Mouse (Mus musculus): Measurements from ENCODE around the gene B3glct.

The B3glct gene

DNA sequence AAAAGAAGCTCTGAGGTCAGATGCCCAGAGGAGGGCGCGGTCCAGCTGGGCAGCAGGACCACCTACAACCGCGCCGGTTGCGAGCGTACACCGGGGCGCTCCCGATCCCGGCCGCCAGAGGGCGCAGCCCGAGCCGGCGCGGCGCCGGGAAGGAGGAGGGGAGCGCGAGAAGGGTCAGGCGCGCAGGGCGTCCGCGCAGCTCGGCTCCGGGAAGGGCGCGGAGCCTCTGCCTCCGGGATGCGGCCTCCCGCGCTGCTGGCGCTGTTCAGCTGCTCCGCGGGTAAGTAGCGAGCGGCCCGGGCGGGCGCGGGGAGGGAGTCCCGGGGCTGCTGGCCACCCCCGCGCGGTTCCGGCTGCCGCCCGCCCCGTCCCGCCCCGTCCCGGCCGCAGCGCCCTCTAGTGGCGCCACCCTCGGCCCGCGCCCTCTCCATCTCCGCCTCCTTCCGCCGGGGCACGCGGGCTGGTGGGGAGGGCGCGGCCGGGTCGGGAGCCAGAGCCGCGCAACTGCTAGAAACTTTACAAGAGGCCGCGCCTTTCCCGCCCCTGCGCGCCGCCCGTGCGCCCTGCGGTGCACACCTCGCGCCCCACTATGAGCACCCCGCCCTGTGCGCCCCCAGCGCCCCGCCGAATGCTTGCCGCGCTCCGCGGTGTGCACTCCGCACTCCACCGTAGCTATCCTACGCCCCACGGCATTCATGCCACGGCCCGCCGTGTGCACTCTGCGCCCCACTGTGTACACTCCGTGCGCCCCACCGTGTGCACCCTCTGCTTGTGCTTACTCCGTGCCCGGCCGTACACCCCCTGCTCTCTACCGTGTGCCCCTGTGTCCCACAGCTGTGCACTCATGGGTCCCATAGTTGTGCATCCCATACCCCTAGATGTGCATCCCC, at the start of gene B3glct:
B3glct (plus strand) TSS at position 131 of the 890 bp plus-strand sequence.
- DNase-seq, result peak; percentile 76

DNA sequence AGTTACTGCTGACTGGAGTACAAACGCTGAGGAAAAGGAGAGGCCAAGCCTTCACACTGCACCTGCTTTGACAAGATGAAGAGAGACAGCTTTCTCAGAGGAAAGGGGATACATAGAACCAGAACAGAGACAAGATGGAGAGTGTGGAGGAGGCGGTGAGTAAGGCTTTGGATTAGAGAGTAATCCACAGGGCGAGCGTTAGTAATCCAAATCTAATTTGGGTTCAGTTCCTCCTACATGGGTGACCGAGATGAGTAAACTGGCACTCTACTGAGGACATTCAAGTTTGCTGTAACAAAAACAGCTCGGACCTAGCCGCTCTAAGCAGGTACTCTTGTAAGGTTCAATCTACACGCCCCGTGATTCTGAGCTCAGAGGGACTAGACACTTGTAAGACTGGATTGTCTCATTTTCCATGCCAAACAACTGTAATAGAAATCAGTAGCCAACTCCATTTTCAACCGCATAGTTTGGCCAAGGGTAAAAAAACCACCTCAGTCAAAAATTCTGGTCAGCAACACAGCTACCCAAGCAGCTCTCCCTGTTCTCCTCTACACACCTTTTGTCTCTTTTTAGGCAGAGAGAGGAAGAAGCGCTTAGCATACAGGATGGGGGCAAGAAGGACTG, 43.5 kb upstream of the B3glct start:
- no peak for DNase-seq

DNA sequence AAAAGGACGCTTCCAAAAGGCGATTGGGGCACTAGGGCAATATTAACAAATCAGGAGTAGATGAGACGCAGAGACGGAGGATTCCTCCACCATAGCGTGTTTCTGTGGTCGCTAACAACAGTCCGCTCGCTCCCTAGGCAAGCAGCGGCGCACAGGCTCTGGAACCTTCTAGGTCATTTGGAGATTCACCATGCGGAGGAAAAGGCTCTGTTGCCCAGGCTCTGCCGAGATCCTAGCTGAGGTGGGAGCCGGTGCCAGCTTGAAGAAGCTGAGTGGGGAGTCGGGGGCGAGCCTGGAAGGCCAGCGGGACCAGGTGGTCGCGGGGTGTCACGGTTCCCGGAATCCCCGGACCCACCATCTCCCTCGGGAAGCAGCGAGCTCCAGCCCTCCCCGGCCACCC, 42.5 kb upstream of the B3glct start:
- DNase-seq, result peak; percentile 42

DNA sequence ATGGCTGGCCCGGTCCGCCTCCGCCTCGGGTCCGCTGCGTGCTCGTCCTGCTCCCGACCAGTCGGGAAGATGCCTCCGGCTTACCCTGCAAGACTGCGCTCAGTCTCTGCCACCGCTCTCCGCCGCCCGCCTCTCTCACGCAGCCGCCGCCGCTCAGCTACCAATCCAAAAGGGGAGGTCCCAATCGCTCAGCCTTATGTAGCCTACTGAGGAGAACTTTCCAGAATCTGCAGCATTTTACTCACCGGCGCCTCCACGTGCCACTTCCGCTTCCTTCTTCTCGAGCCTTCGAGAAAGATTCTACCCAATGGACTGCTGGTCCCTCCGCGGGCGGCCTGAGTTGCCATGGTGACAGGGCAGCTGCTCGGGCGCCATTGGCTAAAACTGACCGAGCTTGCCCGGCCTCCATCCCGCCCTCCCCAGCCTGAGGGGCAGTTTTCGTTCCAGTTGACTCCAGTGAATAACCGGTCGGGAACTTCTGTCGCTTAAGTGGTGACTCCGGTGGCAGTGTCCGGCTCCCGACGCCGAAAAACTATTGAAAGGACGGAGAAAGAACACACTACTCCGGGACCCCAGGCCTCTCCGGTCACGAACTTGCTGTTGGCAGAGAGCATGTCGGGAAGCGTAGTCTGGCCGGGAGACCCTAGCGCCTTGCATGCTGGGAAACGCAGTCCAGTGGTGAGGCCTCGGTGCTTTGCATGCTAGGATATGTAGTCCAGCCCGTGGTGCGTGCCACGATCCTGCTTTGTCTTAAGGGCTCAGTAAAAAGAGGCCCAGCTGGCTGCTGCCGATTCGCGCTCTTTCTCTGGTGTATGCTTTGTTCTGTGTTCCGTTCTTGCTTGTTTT, 41.7 kb upstream of the B3glct start, which contains the start of gene Hsph1:
Hsph1 (minus strand) TSS at position 302 of the 846 bp plus-strand sequence.
- DNase-seq, result peak; percentile 99

DNA sequence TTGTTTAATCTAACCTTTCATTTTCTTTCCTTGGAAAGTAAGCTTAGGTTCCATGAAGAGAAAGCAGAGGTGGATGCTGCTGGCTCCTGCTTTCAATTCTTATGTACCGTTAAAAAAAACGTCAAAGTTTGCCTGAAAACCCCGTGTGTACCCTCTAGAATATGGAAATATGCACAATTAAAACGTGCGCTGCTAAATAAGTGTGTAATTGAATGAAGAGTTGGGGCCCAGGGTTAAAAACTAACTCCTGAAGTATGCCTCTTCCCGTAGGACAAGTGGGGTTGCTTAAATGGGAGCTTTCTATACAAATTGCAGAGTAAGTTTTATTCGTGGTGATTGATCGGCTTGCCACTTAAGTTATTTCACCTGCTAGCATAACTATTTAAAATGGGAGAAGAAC, 40.7 kb upstream of the B3glct start:
- no peak for DNase-seq

DNA sequence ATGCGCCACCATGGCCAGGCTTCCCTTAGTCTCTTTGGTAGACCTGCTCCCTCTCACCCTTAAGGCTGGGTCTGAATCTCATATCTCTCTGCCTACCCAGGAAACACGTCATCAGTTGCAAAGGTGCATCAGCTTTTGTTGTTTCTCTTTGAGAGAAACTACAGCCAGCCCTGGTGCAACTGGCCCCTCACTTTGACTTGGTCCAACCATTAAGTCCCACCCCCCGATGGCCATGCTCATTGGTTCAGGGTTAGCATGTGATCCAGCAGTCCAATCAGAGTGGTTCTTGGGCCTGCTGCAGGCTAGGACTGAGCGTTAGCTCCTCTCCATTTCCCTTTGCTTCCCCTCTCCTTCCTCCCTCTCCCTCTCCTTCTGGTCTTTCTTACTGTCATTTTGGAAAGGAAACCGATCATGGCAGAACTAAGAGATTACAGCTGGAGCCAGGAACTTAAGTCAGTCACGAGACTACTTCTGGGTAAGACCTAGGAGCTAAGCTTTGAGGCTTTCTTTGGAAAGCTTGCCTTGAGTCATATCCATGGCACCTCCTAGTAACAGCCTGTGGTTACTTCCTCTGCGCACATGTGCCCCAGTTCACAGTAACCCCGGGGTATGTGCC, 36.6 kb upstream of the B3glct start:
- DNase-seq, result no peak

DNA sequence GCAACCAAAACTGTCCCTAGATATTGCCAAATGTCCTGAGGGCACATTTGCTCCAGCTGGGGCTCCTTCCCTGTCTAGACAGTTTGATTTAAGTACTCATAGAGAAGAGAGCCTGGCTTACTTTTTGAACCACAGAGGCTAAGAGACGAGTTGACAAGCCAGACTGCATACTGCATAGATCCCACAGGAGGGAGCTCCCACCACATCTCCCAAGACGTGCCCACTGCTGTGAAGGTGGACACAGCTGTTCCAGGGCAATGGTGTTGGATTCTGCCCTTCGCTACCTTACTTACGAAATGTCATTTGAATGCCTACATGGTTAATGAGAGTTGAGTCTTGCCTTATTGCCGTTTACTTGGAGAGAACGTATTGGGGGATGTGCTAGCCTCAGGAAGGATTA, 35.7 kb upstream of the B3glct start:
- DNase-seq, result no peak

DNA sequence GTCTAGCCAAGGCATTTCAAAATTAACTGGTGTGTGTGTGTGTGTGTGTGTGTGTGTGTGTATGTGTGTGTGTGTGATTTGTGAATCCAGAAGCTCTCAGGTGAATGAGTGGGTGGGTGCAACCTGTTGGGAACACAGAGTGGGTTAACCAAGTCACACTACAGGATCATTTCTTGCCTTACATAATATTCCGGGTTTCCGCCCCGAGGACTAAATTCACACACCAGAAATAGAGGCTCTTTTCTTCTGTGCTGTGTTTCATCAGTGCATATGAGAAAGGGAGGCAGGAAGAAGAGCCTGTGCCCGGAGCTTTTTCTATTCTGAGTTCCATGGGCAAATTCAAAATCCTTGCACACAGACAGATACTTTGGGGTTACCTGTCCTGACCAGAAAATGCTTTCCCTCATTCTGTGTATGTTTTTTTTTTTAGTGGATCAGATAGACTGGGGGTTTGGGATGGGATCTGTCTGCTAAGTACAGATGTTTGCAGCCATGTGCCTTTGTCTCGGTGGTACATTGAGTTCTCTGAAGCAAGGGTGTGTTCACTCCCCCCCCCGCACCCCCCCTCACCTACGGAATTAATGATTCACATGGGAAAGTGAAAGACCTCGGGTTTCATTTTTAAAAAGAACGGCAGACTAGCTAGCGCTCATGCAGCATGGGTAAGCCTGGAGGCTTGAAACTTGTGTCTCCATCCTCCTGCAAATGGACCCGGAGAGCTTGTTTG, 35.1 kb upstream of the B3glct start:
- DNase-seq, result no peak

DNA sequence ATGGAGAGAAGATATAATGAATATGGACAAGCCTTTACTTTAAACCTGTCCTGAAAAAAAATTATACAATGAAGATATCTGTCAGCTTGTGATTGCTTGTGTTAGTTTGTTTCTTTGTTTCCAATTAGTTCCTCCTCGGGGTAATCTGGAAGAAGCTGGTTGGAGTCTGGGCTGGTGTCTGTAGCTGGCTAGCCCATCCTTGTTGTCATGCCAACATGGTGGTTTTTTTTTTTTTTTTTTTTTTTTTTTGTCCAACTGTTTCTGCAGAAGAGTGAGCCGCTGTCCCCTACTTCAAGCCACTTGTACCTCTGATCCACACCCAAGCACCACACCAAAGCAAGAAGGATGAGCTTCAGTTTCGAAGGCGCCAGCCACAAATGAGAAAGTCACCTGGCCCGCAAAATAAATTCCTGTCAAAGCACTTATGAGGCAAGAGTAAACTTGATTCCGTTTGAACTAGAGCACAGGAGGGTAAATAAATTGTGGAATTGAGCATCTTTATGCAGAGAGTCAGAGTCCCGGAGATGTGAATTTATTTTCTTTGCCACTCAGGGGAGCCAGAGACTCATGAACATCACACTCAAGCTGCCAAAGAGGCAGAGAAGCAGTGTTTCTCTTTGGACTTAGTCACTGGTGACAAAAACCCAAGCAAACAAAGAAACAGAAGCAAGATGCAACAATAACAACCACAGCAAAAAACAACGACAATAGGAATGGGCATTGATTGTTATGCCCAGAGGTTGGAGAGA, 30.5 kb upstream of the B3glct start:
- DNase-seq, result no peak

DNA sequence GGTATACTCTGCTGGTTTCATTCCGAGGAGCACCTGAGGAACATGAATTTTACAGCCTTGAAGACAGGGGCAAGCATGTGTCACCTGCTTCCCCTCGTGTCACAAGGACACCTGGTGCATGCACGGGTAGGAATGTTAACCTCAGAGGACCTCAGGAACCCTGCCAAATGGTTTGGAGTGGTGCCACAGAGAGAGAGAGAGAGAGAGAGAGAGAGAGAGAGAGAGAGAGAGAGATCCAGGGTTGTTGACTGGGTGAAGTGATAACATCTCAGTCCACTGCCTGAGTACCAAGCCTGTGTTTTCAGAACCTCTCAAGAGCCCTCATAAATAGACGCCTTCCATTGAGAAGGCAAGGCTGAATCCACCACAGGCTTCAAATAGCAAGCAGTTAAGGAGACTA, 29.8 kb upstream of the B3glct start:
- peak; percentile 33 for DNase-seq

DNA sequence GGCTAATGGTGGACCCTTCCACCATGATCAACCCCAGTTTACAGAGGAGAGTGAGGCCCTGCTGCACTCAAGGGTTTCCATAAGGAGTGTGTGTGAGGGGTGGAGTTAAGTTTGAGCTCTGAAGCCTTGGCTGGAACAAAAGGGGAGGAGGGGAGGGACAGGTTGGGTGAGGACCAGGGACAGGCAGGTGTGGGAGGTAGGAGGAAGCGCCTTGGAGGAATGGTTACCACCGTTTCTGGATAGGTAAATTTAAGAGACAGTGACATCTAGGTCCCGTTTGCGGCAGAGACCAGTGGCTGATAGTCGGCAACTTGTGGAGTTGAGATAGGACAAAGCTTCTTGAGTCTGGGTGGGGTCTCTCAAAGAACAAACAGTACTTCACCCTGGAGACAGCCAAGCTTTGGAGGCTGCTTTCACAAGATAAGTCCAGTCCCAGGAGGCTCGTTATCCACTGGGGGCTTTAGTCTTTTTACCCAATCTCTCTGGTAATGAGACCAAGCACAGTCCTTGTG, 29.1 kb upstream of the B3glct start:
- DNase-seq, result no peak

DNA sequence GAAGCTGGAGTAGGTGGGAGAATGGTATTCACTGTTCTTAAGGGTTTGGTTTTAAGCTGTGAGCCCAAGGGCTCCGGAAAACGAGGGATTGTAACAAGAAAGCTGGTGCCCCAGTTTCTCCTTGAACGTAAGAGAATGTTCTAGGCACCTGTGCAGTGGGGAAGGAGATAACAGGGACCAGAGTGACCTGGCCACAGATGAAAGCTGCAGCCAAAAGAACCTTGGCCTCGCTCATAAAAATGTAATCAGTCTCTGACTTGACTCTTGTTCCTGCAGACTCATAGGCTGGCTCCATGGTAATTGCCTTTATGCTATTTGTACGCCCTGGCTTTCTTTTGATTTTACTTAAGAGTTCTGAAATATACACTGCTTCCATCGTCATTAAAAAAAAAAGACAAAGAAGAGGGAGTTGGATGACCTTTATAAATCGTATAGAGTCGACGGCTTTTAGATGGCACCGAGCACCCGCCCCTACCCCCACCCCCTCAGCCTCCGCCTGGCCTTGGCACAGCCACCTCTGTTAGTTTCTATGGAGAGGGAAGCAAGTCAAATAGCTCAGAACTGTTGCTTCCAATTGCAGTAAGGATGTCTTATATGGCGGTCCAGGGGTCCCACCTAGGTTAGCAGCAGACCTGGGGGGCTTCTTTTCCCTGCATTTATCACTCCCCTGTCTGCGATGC, 28.4 kb upstream of the B3glct start:
- no peak for DNase-seq

DNA sequence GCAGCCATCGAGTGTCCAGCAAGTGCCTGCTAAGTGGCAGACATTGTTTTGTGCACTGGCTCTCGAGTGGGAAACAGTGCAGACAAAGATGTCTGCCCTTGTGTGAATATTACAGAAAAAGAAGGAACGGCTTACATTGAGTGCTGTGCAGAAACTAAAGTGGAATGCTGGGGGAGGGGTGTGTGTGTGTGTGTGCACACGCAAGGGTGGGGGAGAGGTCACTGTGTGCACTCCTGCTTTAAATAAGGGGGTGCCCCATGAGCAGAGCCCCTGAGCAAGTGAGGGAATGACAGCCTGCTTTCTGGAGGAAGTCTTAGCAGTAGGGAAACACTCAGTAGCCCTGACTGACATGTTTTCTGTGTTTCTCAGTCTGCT, 27.9 kb upstream of the B3glct start:
- no peak for DNase-seq

DNA sequence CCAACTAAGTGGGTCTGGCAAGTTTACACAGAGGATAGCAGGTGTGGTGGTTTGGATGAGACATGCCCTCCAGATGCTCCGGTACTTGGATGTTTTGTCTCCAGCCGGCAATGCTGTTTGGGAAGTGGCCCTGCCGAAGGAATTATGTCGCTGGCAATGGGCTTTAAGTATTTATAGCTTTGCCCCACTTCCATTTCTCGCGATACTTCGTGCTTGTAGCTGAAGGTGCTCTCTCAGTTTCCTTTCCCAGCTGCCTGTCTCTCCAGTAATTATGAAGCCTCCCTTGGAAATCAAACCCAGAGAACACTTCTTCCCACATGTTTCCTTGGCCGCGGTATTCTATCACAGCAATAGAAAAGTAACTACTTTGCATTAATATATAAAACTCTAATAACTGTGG, 22.4 kb upstream of the B3glct start:
- DNase-seq, result no peak

DNA sequence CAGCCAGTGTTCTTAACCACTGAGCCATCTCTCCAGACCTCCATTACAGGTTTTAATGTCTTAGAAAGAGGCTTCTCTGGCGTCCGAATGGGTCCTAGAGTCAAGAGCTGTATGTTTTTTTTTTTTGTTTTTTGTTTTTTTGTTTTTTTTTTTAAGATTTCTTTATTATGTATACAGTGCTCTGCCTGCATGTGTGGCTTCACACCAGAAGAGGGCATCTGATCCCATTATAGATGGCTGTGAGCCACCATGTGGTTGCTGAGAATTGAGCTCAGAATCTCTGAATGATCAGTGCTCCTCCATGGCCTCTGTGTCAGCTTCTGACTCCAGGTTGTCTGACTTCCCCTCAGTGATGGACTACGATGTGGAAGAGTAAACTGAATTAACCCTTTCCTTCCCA, 20.0 kb upstream of the B3glct start:
- DNase-seq, result no peak

DNA sequence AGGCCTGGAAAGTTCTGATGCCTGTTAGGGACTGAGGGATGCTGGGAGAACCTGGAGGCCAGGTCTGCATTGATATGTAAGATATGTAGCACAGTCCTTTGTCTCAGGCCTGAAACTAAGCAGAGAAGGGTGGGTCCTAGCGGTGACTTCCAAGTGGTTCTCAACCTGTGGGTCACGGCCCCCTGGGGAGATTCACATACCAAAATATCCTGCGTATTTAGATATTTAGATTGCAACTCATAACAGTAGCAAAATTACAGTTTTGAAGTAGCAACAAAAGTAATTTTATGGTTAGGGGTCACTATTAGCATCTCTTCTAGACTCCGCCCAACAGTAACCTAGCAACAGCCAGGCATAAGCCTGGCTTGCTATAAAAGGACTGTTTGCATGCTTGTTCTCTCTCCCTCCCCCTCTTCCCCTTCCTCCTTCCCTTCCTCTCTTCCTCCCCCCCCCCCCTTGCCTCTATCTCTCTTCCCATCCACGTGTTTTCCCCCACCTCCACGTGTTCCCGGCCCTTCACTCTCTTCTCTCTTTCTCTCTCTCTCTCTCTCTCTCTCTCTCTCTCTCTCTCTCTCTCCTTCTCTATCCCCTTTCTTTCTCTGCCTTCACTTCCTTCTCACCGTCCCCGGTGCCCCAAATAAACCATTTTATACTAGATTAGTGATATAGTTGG, 19.2 kb upstream of the B3glct start:
- no peak for DNase-seq

DNA sequence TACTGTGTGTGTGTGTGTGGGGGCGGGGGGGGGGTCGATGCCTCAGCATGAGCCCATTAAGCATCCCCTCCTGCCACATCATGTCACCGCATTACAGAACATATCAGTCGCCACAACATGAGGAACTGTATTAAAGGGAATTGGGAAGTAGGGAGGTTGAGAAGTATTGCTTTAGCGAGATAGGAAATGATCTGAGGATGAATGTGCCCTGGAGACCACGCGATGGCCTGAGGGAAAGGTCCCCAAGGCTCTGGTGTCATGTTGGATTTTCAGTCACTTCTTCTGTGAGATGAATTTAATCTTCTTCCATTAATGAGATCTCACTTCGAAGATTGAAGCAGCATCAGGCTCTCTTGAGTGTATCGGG, 18.6 kb upstream of the B3glct start:
- DNase-seq, result no peak

DNA sequence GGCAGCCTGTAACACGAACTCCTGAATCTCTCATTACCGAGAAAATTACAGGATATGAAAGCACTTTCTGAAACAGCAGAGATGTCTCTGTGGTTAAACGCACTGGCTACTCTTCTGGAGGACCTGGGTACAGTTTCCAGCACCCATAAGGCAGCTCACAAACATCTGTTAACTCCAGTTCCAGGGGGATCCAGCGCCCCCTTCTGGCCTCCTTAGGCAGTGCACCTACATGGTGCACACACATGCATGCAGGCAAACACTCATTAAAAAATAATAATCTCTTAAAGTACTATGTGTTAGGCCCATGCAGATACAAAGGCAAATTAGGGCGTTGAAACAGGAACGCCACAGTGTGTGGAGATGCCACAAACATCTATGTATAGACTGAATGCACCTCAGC, 16.6 kb upstream of the B3glct start:
- no peak for DNase-seq

DNA sequence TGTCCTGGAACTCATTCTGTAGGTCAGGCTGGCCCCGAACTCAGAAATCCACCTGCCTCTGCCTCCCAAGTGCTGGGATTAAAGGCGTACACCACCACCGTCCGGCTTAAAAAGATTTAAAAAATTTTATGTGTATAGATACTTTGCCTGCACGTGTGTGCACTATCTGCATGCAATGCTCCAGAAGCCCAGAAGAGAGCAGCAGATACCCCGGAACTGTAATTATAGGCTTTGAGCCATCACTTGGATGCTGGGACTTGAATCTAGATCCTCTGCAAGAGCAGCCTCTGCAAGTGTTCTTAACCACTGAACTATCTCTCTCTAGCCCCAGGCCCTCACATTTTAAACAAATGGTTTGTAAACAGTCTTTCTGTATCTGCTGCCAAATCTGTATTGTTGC, 15.1 kb upstream of the B3glct start:
- no peak for DNase-seq

DNA sequence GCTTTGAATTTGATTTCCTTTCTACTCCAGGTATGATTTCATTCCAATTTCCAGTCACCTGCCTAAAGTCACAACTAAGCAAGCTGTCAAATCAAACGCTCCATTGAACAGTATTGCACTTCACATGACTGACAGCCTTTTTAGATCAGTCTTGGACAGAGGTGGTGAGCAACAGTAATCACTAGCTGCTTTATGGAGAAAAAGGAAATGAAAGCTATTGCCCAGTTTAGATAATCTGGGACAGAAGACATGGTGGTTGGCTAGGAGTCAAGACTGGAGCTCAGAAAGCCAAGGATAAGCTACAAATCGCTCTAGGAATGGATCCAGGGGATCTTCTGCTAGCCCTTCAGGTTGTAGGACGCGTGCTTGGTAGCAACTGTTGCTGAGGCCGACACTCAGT, 14.6 kb upstream of the B3glct start:
- no peak for DNase-seq

Measured in kidney, adult 9 months (tissue).